Mouse (Mus musculus) midbrain, postnatal 0 days (tissue): Measurements from ENCODE around the gene Tmem254c. TPM values are rescaled to one million over a fixed set of nuclear protein-coding genes. Genes with fewer than 3 reads are reported as not detected.
"Not testable (repeated sequence)": the region's sequence is repeated elsewhere in the genome, so short reads cannot be mapped to it uniquely, and the experiment has no call there.

Experiments used
- ATAC-seq: fragments of 200-750 bp; cut with Nextera tagmentation; 2 replicates; pipeline ENCODE4 v1.8.0; 2017; ENCODE audit warnings: moderate number of reproducible peaks, mild to moderate bottlenecking, moderate TSS enrichment, moderate library complexity; ENCODE audit not compliant: low FRiP score
- DNase-seq: peaks from one replicate; pipeline ENCODE4 v3.0.0-alpha.2; 2015; ENCODE audit warnings: low spot score
- H3K27ac ChIP-seq: fragments of 300-500 bp; sonication (generic); 2 replicates; pipeline ENCODE4 v1.5.1; 2014; ENCODE audit warnings: low read depth, mild to moderate bottlenecking, low read length, mixed read lengths
- H3K27me3 ChIP-seq: fragments of 300-500 bp; sonication (generic); 2 replicates; pipeline ENCODE4 v1.6.1; 2014; ENCODE audit warnings: low read length, control low read depth, mixed read lengths; ENCODE audit not compliant: insufficient read depth
- H3K36me3 ChIP-seq: fragments of 300-500 bp; sonication (generic); 2 replicates; pipeline ENCODE4 v1.6.1; 2014; ENCODE audit warnings: low read length, control low read depth, mixed read lengths; ENCODE audit not compliant: insufficient read depth
- H3K4me1 ChIP-seq: fragments of 300-500 bp; sonication (generic); 2 replicates; pipeline ENCODE4 v1.6.1; 2014; ENCODE audit warnings: mild to moderate bottlenecking, control low read depth, antibody characterized with exemption, low read length, mixed read lengths; ENCODE audit not compliant: insufficient read depth
- H3K4me2 ChIP-seq: fragments of 300-500 bp; sonication (generic); 2 replicates; pipeline ENCODE4 v1.6.1; 2014; ENCODE audit warnings: low read depth, mild to moderate bottlenecking, low read length, mixed read lengths; ENCODE audit not compliant: poor library complexity, severe bottlenecking
- H3K4me3 ChIP-seq: fragments of 300-500 bp; sonication (generic); 2 replicates; pipeline ENCODE4 v1.5.1; 2014; ENCODE audit warnings: low read depth, mild to moderate bottlenecking, low read length, moderate library complexity
- H3K9ac ChIP-seq: fragments of 300-500 bp; sonication (generic); replicated peaks from 2 replicates; pipeline ENCODE4 v1.6.1; 2014; ENCODE audit warnings: mild to moderate bottlenecking, low read length, moderate library complexity, mixed read lengths; ENCODE audit not compliant: poor library complexity, severe bottlenecking
- H3K9me3 ChIP-seq: fragments of 300-500 bp; sonication (generic); 2 replicates; pipeline ENCODE4 v1.6.1; 2016; ENCODE audit warnings: low read length, control low read depth
- WGBS: fragments of 180-500 bp; shearing (Covaris S2); extraction: QIAGEN DNeasy Blood & Tissue Kit; methylation state at CpG from one replicate; pipeline ENCODE4 v1.1.7; 2014; 5-methylcytosine and 5-hydroxymethylcytosine counted together
- polyA plus RNA-seq: library from polyadenylated mRNA; unstranded; fragments of >200 nt; fragmentation: Nextera tagmentation; extraction: Ambion mirVana; gene quantifications from 2 replicates; pipeline ENCODE4 v1.2.1, GENCODE M21; 2015
- total RNA-seq: library from RNA; depleted of rRNA; stranded (reverse); fragments of >200 nt; gene quantifications from 2 replicates; pipeline ENCODE4 v1.2.3, GENCODE M21; 2014

Gene Tmem254c
- total and polyA plus RNA-seq, 2 experiments from 2014 or later, result 36.2 to 39.0 TPM

GRCm38 (mm10) chr14:26048767-26049166, 18.4 kb downstream of the Tmem254c start:
- H3K4me3 ChIP-seq, H3K4me2 ChIP-seq, ATAC-seq, H3K27ac ChIP-seq, H3K4me1 ChIP-seq, H3K9me3 ChIP-seq, DNase-seq, H3K9ac ChIP-seq, H3K36me3 ChIP-seq, H3K27me3 ChIP-seq: not testable (repeated sequence)
- WGBS, result no CpG with 5 or more reads among the region's 9 CpGs

GRCm38 (mm10) chr14:26047026-26047425, 20.1 kb downstream of the Tmem254c start:
- H3K36me3 ChIP-seq, H3K4me1 ChIP-seq, H3K4me3 ChIP-seq, H3K4me2 ChIP-seq, H3K27me3 ChIP-seq, H3K9me3 ChIP-seq, ATAC-seq, H3K9ac ChIP-seq, H3K27ac ChIP-seq, DNase-seq: not testable (repeated sequence)
- WGBS, result no CpG with 5 or more reads among the region's 8 CpGs

GRCm38 (mm10) chr14:26045007-26045406, 22.1 kb downstream of the Tmem254c start:
- H3K9me3 ChIP-seq, H3K4me2 ChIP-seq: not testable (repeated sequence)

GRCm38 (mm10) chr14:26042611-26043010, 24.5 kb downstream of the Tmem254c start, which contains the start of gene Gm9780:
Gene Gm9780 (minus strand): TSS chr14:26042711.
- not testable (repeated sequence) for ATAC-seq, H3K9ac ChIP-seq, H3K4me3 ChIP-seq, H3K27ac ChIP-seq, H3K4me2 ChIP-seq, H3K36me3 ChIP-seq, DNase-seq, H3K4me1 ChIP-seq, H3K9me3 ChIP-seq, H3K27me3 ChIP-seq
- no CpG with 5 or more reads among the region's 26 CpGs for WGBS

More at GRCm38 (mm10) chr14:26045007-26045406, 22.1 kb downstream of the Tmem254c start:
- no CpG with 5 or more reads among the region's 5 CpGs for WGBS
- H3K27ac ChIP-seq, ATAC-seq, H3K9ac ChIP-seq, DNase-seq, H3K4me1 ChIP-seq, H3K36me3 ChIP-seq, H3K4me3 ChIP-seq, H3K27me3 ChIP-seq: not testable (repeated sequence)

GRCm38 (mm10) chr14:26035439-26035838, 31.7 kb downstream of the Tmem254c start:
- not testable (repeated sequence) for H3K27me3 ChIP-seq, H3K27ac ChIP-seq, H3K9ac ChIP-seq, DNase-seq, H3K4me1 ChIP-seq, H3K4me3 ChIP-seq, H3K36me3 ChIP-seq, H3K4me2 ChIP-seq, ATAC-seq, H3K9me3 ChIP-seq
- no CpG with 5 or more reads among the region's 6 CpGs for WGBS

GRCm38 (mm10) chr14:26034364-26034763, 32.8 kb downstream of the Tmem254c start:
- not testable (repeated sequence) for ATAC-seq, H3K4me3 ChIP-seq, H3K4me1 ChIP-seq, H3K9me3 ChIP-seq, DNase-seq, H3K4me2 ChIP-seq, H3K27ac ChIP-seq, H3K36me3 ChIP-seq, H3K27me3 ChIP-seq, H3K9ac ChIP-seq
- WGBS, result no CpG with 5 or more reads among the region's 3 CpGs

- not testable (repeated sequence) for DNase-seq, ATAC-seq
- no CpG with 5 or more reads among the region's 12 CpGs for WGBS
Measured at GRCm38 (mm10) chr14:26025653-26026052, 41.5 kb downstream of the Tmem254c start.

GRCm38 (mm10) chr14:26022831-26023230, 44.3 kb downstream of the Tmem254c start:
- no CpG with 5 or more reads among the region's 6 CpGs for WGBS
- ATAC-seq, H3K4me3 ChIP-seq, DNase-seq, H3K27ac ChIP-seq, H3K9me3 ChIP-seq, H3K4me1 ChIP-seq, H3K27me3 ChIP-seq, H3K36me3 ChIP-seq, H3K4me2 ChIP-seq, H3K9ac ChIP-seq: not testable (repeated sequence)

More at GRCm38 (mm10) chr14:26025653-26026052, 41.5 kb downstream of the Tmem254c start:
- not testable (repeated sequence) for H3K4me1 ChIP-seq, H3K36me3 ChIP-seq, H3K9ac ChIP-seq, H3K27ac ChIP-seq, H3K9me3 ChIP-seq, H3K4me2 ChIP-seq, H3K27me3 ChIP-seq, H3K4me3 ChIP-seq

- WGBS, result no CpG with 5 or more reads among the region's 9 CpGs
- H3K4me1 ChIP-seq, H3K27me3 ChIP-seq, H3K36me3 ChIP-seq, DNase-seq, H3K27ac ChIP-seq, ATAC-seq, H3K4me3 ChIP-seq, H3K4me2 ChIP-seq, H3K9ac ChIP-seq, H3K9me3 ChIP-seq: not testable (repeated sequence)
Measured at GRCm38 (mm10) chr14:26021555-26021954, 45.6 kb downstream of the Tmem254c start.
